Mouse (Mus musculus): ENCODE results near the gene Caprin2. TPM values are rescaled to one million over a fixed set of nuclear protein-coding genes. Genes with fewer than 3 reads are reported as not detected.
"Not testable (repeated sequence)": the region's sequence is repeated elsewhere in the genome, so short reads cannot be mapped to it uniquely, and the experiment has no call there.

Gene Caprin2
- polyA plus RNA-seq, 1 experiment from 2014 or later, result 13.0 TPM

GRCm38 (mm10) chr6:148916817-148917216 lies 20.8 kb upstream of the Caprin2 start:
- Histone ChIP-seq H3K36me3 (peaks cover 20% of the 10 kb centered on the region), H3K4me1 (replicated peaks) (no peaks in the 10 kb centered on the region), H3K9me3 (no peaks in the 10 kb centered on the region), H3K9ac (no peak overlapping the region), H3K4me3 (no peak overlapping the region), H3K27me3 (no peaks in the 10 kb centered on the region), H3K27ac (no peak overlapping the region), H3K4me2 (no peak overlapping the region)
- no peak for ATAC-seq (ENCODE audit: low FRiP score)
- 41% methylated on average over 3 of the region's 3 CpGs for WGBS

DNA sequence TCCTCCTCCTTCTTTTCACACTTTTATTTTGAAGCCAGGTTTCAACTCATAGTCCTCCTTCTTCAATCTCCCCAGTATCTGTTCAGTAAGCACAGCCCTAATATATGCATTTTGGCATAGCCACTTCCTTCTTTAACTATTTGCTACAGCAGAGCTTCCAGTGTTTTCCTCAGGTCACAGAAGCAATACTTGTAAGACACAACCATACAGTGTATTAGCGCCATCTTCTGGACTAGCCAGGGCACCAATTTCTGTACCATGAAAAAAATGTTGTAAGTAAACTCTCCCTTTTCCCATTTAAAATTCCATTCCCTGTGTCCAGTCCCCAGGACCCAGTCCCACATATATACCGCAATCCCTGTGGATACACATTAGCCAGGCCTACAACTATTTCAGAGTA lies 17.9 kb upstream of the Caprin2 start:
- WGBS, result 14% methylated on average over 2 of the region's 2 CpGs
- no peak overlapping the region for H3K27ac ChIP-seq
- H3K9me3 ChIP-seq, result no peaks in the 10 kb centered on the region
- 0 out of 2 replicates have a peak, but pooled peaks cover 4% of the 10 kb centered on the region for H3K36me3 ChIP-seq
- 0 out of 2 replicates have a peak, but pooled peaks have one; percentile 57 for ATAC-seq (ENCODE audit: low FRiP score)
- H3K4me3 ChIP-seq, result no peak overlapping the region
- no peaks in the 10 kb centered on the region for H3K27me3 ChIP-seq
- H3K4me2 ChIP-seq, result no peak overlapping the region
- H3K4me1 ChIP-seq (replicated peaks), result no peaks in the 10 kb centered on the region
- no peak overlapping the region for H3K9ac ChIP-seq

GRCm38 (mm10) chr6:148911906-148912305 lies 15.9 kb upstream of the Caprin2 start:
- not testable (repeated sequence) for H3K27me3 ChIP-seq; H3K36me3 ChIP-seq; ATAC-seq (ENCODE audit: low FRiP score); H3K9me3 ChIP-seq; H3K4me1 ChIP-seq (replicated peaks); H3K27ac ChIP-seq; H3K4me3 ChIP-seq; H3K9ac ChIP-seq; H3K4me2 ChIP-seq
- 72% methylated on average over 8 of the region's 8 CpGs for WGBS

- Histone ChIP-seq H3K27ac (no peak overlapping the region), H3K4me2 (no peak overlapping the region), H3K4me3 (no peak overlapping the region), H3K27me3 (no peaks in the 10 kb centered on the region), H3K9ac (no peak overlapping the region), H3K9me3 (no peaks in the 10 kb centered on the region), H3K4me1 (replicated peaks) (no peaks in the 10 kb centered on the region), H3K36me3 (no peaks in the 10 kb centered on the region)
- ATAC-seq (ENCODE audit: low FRiP score), result no peak
- 94% methylated on average over 9 of the region's 9 CpGs for WGBS
Observed at GRCm38 (mm10) chr6:148906958-148907357, 10.9 kb upstream of the Caprin2 start.

DNA sequence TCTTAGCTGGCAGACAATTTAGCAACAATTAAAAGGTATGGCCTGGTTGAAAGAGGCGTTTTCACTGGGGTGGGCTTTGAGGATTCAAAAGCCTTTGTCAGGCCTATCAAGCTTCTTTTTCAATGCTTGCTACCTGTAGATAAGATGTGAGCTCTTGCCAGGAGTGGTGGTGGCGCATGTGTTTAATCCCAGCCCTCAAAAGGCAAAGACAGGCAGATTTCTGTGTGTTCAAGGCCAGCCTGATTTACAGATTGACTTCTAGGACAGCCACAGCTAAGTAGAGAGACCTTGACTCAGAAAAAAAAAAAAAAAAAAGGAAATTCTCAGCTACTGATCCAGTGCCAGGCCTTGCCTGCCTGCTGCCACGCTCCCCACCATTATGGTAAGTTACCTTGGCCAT lies 6.7 kb upstream of the Caprin2 start:
- Histone ChIP-seq H3K4me2 (no peak overlapping the region), H3K27me3 (no peaks in the 10 kb centered on the region), H3K9me3 (no peaks in the 10 kb centered on the region), H3K9ac (no peak overlapping the region), H3K4me3 (no peak overlapping the region), H3K27ac (no peak overlapping the region), H3K36me3 (no peaks in the 10 kb centered on the region), H3K4me1 (replicated peaks) (no peaks in the 10 kb centered on the region)
- 70% methylated on average over 3 of the region's 3 CpGs for WGBS
- ATAC-seq (ENCODE audit: low FRiP score), result no peak

GRCm38 (mm10) chr6:148896507-148896851 lies 442 bp upstream of the Caprin2 start:
- Histone ChIP-seq H3K36me3 (no peaks in the 10 kb centered on the region), H3K4me1 (replicated peaks) (peaks cover 12% of the 10 kb centered on the region), H3K4me2 (peak overlapping the region; percentile 84), H3K9ac (peak overlapping the region; percentile 82), H3K27ac (peak overlapping the region; percentile 95), H3K4me3 (peak overlapping the region; percentile 66), H3K27me3 (no peaks in the 10 kb centered on the region), H3K9me3 (no peaks in the 10 kb centered on the region)
- 52% methylated on average over 6 of the region's 6 CpGs for WGBS
- ATAC-seq (ENCODE audit: low FRiP score), result peak; percentile 60

DNA sequence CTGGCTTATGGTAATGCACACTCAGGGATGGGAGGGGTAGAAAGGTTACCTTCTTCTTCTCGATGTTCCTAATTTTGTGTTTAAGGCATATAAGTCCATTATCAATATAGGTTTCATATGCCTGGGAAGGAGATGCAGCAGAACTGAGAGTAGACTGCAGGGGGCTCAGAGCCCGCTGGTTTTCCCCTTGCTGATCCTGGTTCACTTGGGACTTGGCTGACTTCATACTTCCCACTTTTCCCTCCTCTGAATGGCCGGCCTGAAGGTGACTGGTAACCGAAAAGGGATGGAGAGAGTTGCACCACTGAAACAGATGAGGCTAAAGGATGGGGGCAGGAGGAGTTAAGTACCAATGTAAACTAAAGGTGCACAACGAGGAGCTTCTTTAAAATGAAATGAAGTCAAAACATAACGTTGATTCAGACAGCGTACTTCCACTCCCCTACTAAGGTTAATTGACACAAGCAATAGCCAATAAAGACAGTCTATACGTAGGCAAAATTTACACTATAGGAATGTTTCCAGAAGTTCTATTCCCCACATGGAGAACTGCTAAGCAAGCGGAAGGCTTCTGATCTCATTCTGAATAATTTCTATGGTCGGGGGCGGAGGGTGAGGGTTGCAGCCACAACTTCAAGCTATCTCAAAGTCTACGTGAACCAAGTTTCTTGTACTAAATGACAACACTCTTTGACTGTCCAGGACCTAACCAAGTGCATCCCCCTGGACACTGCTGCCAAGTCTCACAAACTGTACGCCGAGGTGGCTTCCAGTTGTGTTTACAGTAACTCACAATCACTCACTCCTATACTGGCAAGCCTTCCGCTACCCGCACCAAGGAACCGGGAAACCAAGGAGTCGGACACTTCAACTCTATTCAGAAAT lies 907 bp downstream of the Caprin2 start:
- Histone ChIP-seq H3K9ac (peak overlapping the region; percentile 82), H3K27me3 (no peaks in the 10 kb centered on the region), H3K9me3 (no peaks in the 10 kb centered on the region), H3K4me3 (peak overlapping the region; percentile 66), H3K27ac (peak overlapping the region; percentile 95), H3K4me2 (peak overlapping the region; percentile 84), H3K4me1 (replicated peaks) (peaks cover 12% of the 10 kb centered on the region), H3K36me3 (no peaks in the 10 kb centered on the region)
- no peak for ATAC-seq (ENCODE audit: low FRiP score)
- 18% methylated on average over 18 of the region's 18 CpGs for WGBS

DNA sequence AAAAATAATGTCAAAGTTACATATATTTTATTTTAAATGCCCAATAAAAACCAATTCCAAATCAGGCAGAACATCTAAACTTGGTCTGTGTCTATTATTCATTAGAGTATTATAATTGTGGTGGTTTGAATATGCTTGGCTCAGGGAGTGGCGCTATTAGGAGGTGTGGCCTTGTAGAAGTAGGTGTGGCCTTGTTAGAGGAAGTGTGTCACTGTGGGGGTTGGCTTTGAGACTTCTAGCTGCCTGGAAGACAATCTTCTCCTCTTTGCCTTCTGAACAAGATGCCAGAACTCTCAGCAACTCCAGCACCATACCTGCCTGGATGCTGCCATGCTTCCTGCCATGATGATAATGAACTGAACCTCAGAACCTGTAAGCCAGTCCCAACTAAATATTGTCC lies 22.1 kb downstream of the Caprin2 start:
- no peak for ATAC-seq (ENCODE audit: low FRiP score)
- WGBS, result 96% methylated on average over 1 of the region's 1 CpGs

GRCm38 (mm10) chr6:148845629-148846028 lies 50.4 kb downstream of the Caprin2 start:
- no peak overlapping the region for H3K4me3 ChIP-seq
- H3K4me1 ChIP-seq (replicated peaks), result no peaks in the 10 kb centered on the region

More for the DNA sequence above, 22.1 kb downstream of the Caprin2 start:
- Histone ChIP-seq H3K9ac (no peak overlapping the region), H3K4me3 (no peak overlapping the region), H3K9me3 (no peaks in the 10 kb centered on the region), H3K4me1 (replicated peaks) (no peaks in the 10 kb centered on the region), H3K4me2 (no peak overlapping the region), H3K27ac (no peak overlapping the region), H3K27me3 (no peaks in the 10 kb centered on the region), H3K36me3 (peaks cover 8% of the 10 kb centered on the region)

DNA sequence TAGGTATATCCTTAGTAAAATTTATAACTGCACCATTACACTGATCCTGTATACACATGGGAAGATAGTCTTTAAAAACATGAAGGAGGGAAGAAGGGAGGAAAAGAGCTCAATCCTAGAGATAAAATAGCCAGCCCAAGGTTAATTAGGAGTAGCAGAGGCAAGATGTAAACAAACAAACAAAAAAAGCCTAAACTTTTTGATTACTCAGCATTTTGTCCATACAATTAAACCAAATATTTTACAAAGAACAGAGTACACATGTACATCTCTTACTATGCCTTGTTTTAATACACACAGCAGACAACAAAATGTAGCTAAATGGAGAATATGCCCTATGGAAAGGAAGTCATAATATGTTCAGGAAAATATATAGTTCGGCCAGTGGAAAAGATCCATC lies 54.3 kb downstream of the Caprin2 start:
- Histone ChIP-seq H3K4me2 (no peak overlapping the region), H3K4me3 (no peak overlapping the region), H3K27ac (no peak overlapping the region), H3K27me3 (no peaks in the 10 kb centered on the region), H3K36me3 (0 out of 2 replicates have a peak, but pooled peaks cover 10% of the 10 kb centered on the region), H3K4me1 (replicated peaks) (no peaks in the 10 kb centered on the region), H3K9ac (no peak overlapping the region), H3K9me3 (no peaks in the 10 kb centered on the region)
- 100% methylated on average over 1 of the region's 1 CpGs for WGBS
- ATAC-seq (ENCODE audit: low FRiP score), result no peak

More at GRCm38 (mm10) chr6:148845629-148846028, 50.4 kb downstream of the Caprin2 start:
- Histone ChIP-seq H3K27me3 (no peaks in the 10 kb centered on the region), H3K9ac (no peak overlapping the region), H3K36me3 (peaks cover 26% of the 10 kb centered on the region), H3K4me2 (no peak overlapping the region), H3K9me3 (no peaks in the 10 kb centered on the region), H3K27ac (no peak overlapping the region)
- no peak for ATAC-seq (ENCODE audit: low FRiP score)

- H3K9ac ChIP-seq, result no peak overlapping the region
- no peaks in the 10 kb centered on the region for H3K4me1 ChIP-seq (replicated peaks)
- H3K27me3 ChIP-seq, result no peaks in the 10 kb centered on the region
- H3K4me3 ChIP-seq, result no peak overlapping the region
- no peak for ATAC-seq (ENCODE audit: low FRiP score)
- 0 out of 2 replicates have a peak, but pooled peaks cover 7% of the 10 kb centered on the region for H3K36me3 ChIP-seq
- H3K9me3 ChIP-seq, result no peaks in the 10 kb centered on the region
- H3K4me2 ChIP-seq, result no peak overlapping the region
- H3K27ac ChIP-seq, result no peak overlapping the region
Observed at GRCm38 (mm10) chr6:148838460-148838859, 57.6 kb downstream of the Caprin2 start.

- H3K9me3 ChIP-seq, result no peaks in the 10 kb centered on the region
- H3K27ac ChIP-seq, result peak overlapping the region; percentile 62; the same call in 1 of the 2 replicates
- ATAC-seq (ENCODE audit: low FRiP score), result no peak
- no peaks in the 10 kb centered on the region for H3K36me3 ChIP-seq
- peak overlapping the region; percentile 75; the same call in 1 of the 2 replicates for H3K9ac ChIP-seq
- peak overlapping the region; percentile 75 for H3K4me3 ChIP-seq
- H3K4me2 ChIP-seq, result peak overlapping the region; percentile 90
- WGBS, result 28% methylated on average over 3 of the region's 3 CpGs
- H3K4me1 ChIP-seq (replicated peaks), result peaks cover 23% of the 10 kb centered on the region
- H3K27me3 ChIP-seq, result no peaks in the 10 kb centered on the region
Observed at GRCm38 (mm10) chr6:148831728-148832121, 64.3 kb downstream of the Caprin2 start.

All from hindbrain, embryonic 13.5 days (tissue).